Mouse (Mus musculus) hematopoietic multipotent progenitor cell, adult 10-12 weeks (in vitro differentiated cells): Measurements from ENCODE around the gene Olfr916. TPM values are rescaled to one million over a fixed set of nuclear protein-coding genes. Genes with fewer than 3 reads are reported as not detected.

Source experiments
- polyA plus RNA-seq: library from polyadenylated mRNA; stranded (reverse); fragments of >175 nt; gene quantifications from 2 replicates; pipeline ENCODE4 v1.2.3, GENCODE M21; 2012; ENCODE audit warnings: low replicate concordance

Gene Olfr916
- not detected in 2 replicates for polyA plus RNA-seq

DNA sequence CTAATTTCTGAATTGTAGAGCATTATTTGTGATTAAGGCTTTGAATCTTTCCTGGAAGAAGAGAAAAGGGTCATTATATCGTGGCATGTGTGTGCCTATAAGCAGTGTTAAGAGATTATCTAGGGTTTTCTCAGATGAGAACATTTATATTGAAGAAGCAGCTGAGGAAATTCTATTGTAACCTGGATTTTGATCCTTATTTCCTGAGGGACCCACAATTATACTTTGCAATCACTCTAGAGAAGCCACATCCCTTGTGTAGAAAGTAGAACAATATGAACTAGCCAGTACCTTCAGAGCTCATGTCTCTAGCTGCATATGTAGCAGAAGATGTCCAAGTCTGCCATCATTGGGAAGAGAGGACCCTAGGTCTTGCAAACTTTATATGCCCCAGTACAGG, at the start of gene Olfr916:
Gene Olfr916 (minus strand): TSS at position 101 of the 400 bp plus-strand sequence.

GRCm38 (mm10) chr9:38674501-38674900, 14.8 kb upstream of the Olfr916 start, which contains the start of gene Olfr918:
Gene Olfr918 (minus strand): TSS chr9:38674601.

GRCm38 (mm10) chr9:38665742-38666141, 6.1 kb upstream of the Olfr916 start, which contains the start of gene Olfr917:
Gene Olfr917 (minus strand): TSS chr9:38665842.

Other genes starting within 250 kb of the Olfr916 start
- gene Olfr901, start 230.4 kb downstream of the Olfr916 start, polyA plus RNA-seq: not detected in 2 replicates
- gene Olfr902, start 212.2 kb downstream of the Olfr916 start, polyA plus RNA-seq: not detected in 2 replicates
- not detected in 2 replicates for gene Olfr904, start 196.7 kb downstream of the Olfr916 start, polyA plus RNA-seq
- gene Olfr905, start 188.8 kb downstream of the Olfr916 start, polyA plus RNA-seq: not detected in 2 replicates
- not detected in 2 replicates for gene Olfr906, start 172.8 kb downstream of the Olfr916 start, polyA plus RNA-seq
- gene Olfr907, start 164.1 kb downstream of the Olfr916 start, polyA plus RNA-seq: not detected in 2 replicates
- gene Olfr911-ps1, start 138.3 kb downstream of the Olfr916 start, polyA plus RNA-seq: not detected in 2 replicates
- not detected in 2 replicates for gene Olfr910, start 122.0 kb downstream of the Olfr916 start, polyA plus RNA-seq
- not detected in 2 replicates for gene Olfr912, start 79.7 kb downstream of the Olfr916 start, polyA plus RNA-seq
- not detected in 2 replicates for gene Olfr913, start 67.1 kb downstream of the Olfr916 start, polyA plus RNA-seq
- gene Olfr914, start 54.8 kb downstream of the Olfr916 start, polyA plus RNA-seq: not detected in 2 replicates
- not detected in 2 replicates for gene Olfr917, start 6.0 kb upstream of the Olfr916 start, polyA plus RNA-seq
- not detected in 2 replicates for gene Olfr918, start 14.7 kb upstream of the Olfr916 start, polyA plus RNA-seq
- gene Olfr919, start 43.8 kb upstream of the Olfr916 start, polyA plus RNA-seq: not detected in 2 replicates
- 1.7 and 1.8 TPM in 2 replicates for gene Vwa5a, start 58.4 kb upstream of the Olfr916 start, polyA plus RNA-seq
- 0.02 TPM in 1 of 2 replicates, not detected in the other for gene Olfr920, start 92.4 kb upstream of the Olfr916 start, polyA plus RNA-seq
- gene Olfr921, start 113.2 kb upstream of the Olfr916 start, polyA plus RNA-seq: not detected in 2 replicates
- not detected in 2 replicates for gene Olfr922, start 154.7 kb upstream of the Olfr916 start, polyA plus RNA-seq
- gene Olfr923, start 166.7 kb upstream of the Olfr916 start, polyA plus RNA-seq: not detected in 2 replicates
- gene Olfr924, start 184.6 kb upstream of the Olfr916 start, polyA plus RNA-seq: not detected in 2 replicates
- not detected in 2 replicates for gene Olfr26, start 195.2 kb upstream of the Olfr916 start, polyA plus RNA-seq
- not detected in 2 replicates for gene Olfr926, start 217.3 kb upstream of the Olfr916 start, polyA plus RNA-seq